Mouse (Mus musculus): Measurements from ENCODE around the gene Dlk2. TPM values are rescaled to one million over a fixed set of nuclear protein-coding genes. Genes with fewer than 3 reads are reported as not detected.

Gene Dlk2
- total RNA-seq, 2 experiments from 2014 or later: not detected

- DNase-seq (ENCODE audit: low spot score): no peak
Observed at GRCm38 (mm10) chr17:46320492-46320891, 23.3 kb downstream of the Dlk2 start.

GRCm38 (mm10) chr17:46322046-46322823 is 25.0 kb downstream of the Dlk2 start:
- no peak for DNase-seq (ENCODE audit: low spot score)

GRCm38 (mm10) chr17:46327413-46327905 is 30.2 kb downstream of the Dlk2 start:
- no peak for DNase-seq (ENCODE audit: low spot score)

GRCm38 (mm10) chr17:46327906-46328534 is 30.8 kb downstream of the Dlk2 start, which contains the start of gene Abcc10:
Gene Abcc10, minus strand, starts transcription at chr17:46328352.
- peak; percentile 97 for DNase-seq (ENCODE audit: low spot score)

- DNase-seq (ENCODE audit: low spot score): no peak
Observed at GRCm38 (mm10) chr17:46328723-46329122, 31.5 kb downstream of the Dlk2 start.

GRCm38 (mm10) chr17:46336475-46336874 is 39.3 kb downstream of the Dlk2 start:
- no peak for DNase-seq (ENCODE audit: low spot score)

- DNase-seq (ENCODE audit: low spot score): no peak
Observed at GRCm38 (mm10) chr17:46341208-46341607, 44.0 kb downstream of the Dlk2 start.

GRCm38 (mm10) chr17:46351026-46351700 is 53.9 kb downstream of the Dlk2 start:
- no peak for DNase-seq (ENCODE audit: low spot score)

Other genes with a start within 250 kb of the Dlk2 start
- 10 to 100 TPM; 86.2 to 99.1 TPM for gene Mrps18a, start 186.4 kb upstream of the Dlk2 start, total RNA-seq (2021)
- under 1 TPM; 0.47 to 0.57 TPM for gene Rsph9, start 153.2 kb upstream of the Dlk2 start, total RNA-seq (2021)
- 10 to 100 TPM; 16.6 to 19.3 TPM for gene Mad2l1bp, start 143.9 kb upstream of the Dlk2 start, total RNA-seq (2021)
- 10 to 100 TPM; 41.0 to 41.4 TPM for gene Gtpbp2, start 136.4 kb upstream of the Dlk2 start, total RNA-seq (2021)
- gene Polh, start 94.8 kb upstream of the Dlk2 start, total RNA-seq (2021): 10 to 100 TPM; 12.0 to 12.7 TPM
- 1 to 10 TPM; 9.0 to 9.6 TPM for gene Xpo5, start 94.6 kb upstream of the Dlk2 start, total RNA-seq (2021)
- 10 to 100 TPM; 15.0 to 15.1 TPM for gene Polr1c, start 49.4 kb upstream of the Dlk2 start, total RNA-seq (2021)
- 10 to 100 TPM; 46.7 to 60.1 TPM for gene Yipf3, start 49.3 kb upstream of the Dlk2 start, total RNA-seq (2021)
- gene Lrrc73, start 43.9 kb upstream of the Dlk2 start, total RNA-seq (2021): under 1 TPM; 0.14 to 0.21 TPM
- 10 to 100 TPM; 32.1 to 48.1 TPM for gene Tjap1, start 14.4 kb upstream of the Dlk2 start, total RNA-seq (2021)
- 1 to 10 TPM; 1.9 to 2.9 TPM for gene Abcc10, start 30.9 kb downstream of the Dlk2 start, total RNA-seq (2021)
- gene Zfp318, start 86.3 kb downstream of the Dlk2 start, total RNA-seq (2021): 10 to 100 TPM; 14.0 to 15.5 TPM
- under 1 TPM; 0.28 to 0.59 TPM for gene Crip3, start 131.5 kb downstream of the Dlk2 start, total RNA-seq (2021)
- under 1 TPM in 1 of 2 experiments, not detected in 1; 0.14 TPM for gene Slc22a7, start 141.0 kb downstream of the Dlk2 start, total RNA-seq (2021)
- gene Ttbk1, start 190.3 kb downstream of the Dlk2 start, total RNA-seq (2021): under 1 TPM; 0.05 to 0.23 TPM
- 1 to 10 TPM; 5.0 to 6.4 TPM for gene Dnph1, start 199.3 kb downstream of the Dlk2 start, total RNA-seq (2021)
- 10 to 100 TPM; 13.6 to 14.4 TPM for gene Cul9, start 249.0 kb downstream of the Dlk2 start, total RNA-seq (2021)

Data from gastrocnemius, adult 18-20 months (tissue).